Mouse (Mus musculus) neural tube, postnatal 0 days (tissue): Measurements from ENCODE around the gene Zfp30. TPM values are rescaled to one million over a fixed set of nuclear protein-coding genes. Genes with fewer than 3 reads are reported as not detected.

Source experiments
- microRNA counts: library from miRNA; unstranded; fragments of <30 nt; microRNA quantifications from one replicate; lab custom pipeline; 2015
- microRNA-seq: library from miRNA; unstranded; fragments of <30 nt; microRNA quantifications from one replicate; pipeline ENCODE4, GENCODE M21; 2016
- polyA plus RNA-seq: library from polyadenylated mRNA; unstranded; fragments of >200 nt; fragmentation: Nextera tagmentation; extraction: Ambion mirVana; gene quantifications from 2 replicates; pipeline ENCODE4 v1.2.1, GENCODE M21; 2015

Zfp30 gene
- polyA plus RNA-seq, result 11.2 and 12.6 TPM in 2 replicates

GRCm38 (mm10) chr7:29783871-29784551 lies at the start of gene Zfp30:
TSS of gene Zfp30 (plus strand) at chr7:29783998.

GRCm38 (mm10) chr7:29768090-29768900 lies 15.5 kb upstream of the Zfp30 start, which contains the start of gene Zfp84:
TSS of gene Zfp84 (plus strand) at chr7:29768552.

GRCm38 (mm10) chr7:29815910-29816429 lies 32.2 kb downstream of the Zfp30 start, which contains the start of gene Zfp790:
TSS of gene Zfp790 (plus strand) at chr7:29816114.

MicroRNAs within 50 kb of the gene (microRNA counts, 519-probe panel; counts per million panel counts)
- 40.5 counts per million for microRNA mmu-miR-1964 (lab: Ali Mortazavi, UCI)

Small RNAs within 50 kb of the gene (microRNA-seq; reads per million reads assigned to microRNA genes)
- not detected for gene Mir1964

Other genes starting within 250 kb of the Zfp30 start
- gene Catsperg2, start 57.0 kb upstream of the Zfp30 start, polyA plus RNA-seq, result 0.06 and 0.14 TPM in 2 replicates
- 7.3 and 7.4 TPM in 2 replicates for gene Zfp84, start 15.4 kb upstream of the Zfp30 start, polyA plus RNA-seq
- gene Zfp790, start 32.1 kb downstream of the Zfp30 start, polyA plus RNA-seq, result 11.8 and 12.5 TPM in 2 replicates
- gene Zfp940, start 69.7 kb downstream of the Zfp30 start, polyA plus RNA-seq, result 9.0 and 10.2 TPM in 2 replicates
- gene Zfp420, start 76.0 kb downstream of the Zfp30 start, polyA plus RNA-seq, result 13.2 and 14.1 TPM in 2 replicates
- gene Zfp27, start 122.6 kb downstream of the Zfp30 start, polyA plus RNA-seq, result 9.3 and 9.5 TPM in 2 replicates
- gene Zfp383, start 124.2 kb downstream of the Zfp30 start, polyA plus RNA-seq, result 3.9 and 4.0 TPM in 2 replicates
- 14.1 and 18.0 TPM in 2 replicates for gene Zfp74, start 170.1 kb downstream of the Zfp30 start, polyA plus RNA-seq
- gene Zfp568, start 200.0 kb downstream of the Zfp30 start, polyA plus RNA-seq, result 3.5 and 3.8 TPM in 2 replicates